Mouse (Mus musculus): ENCODE data around the gene Atf4. TPM values are rescaled to one million over a fixed set of nuclear protein-coding genes. Genes with fewer than 3 reads are reported as not detected.

Gene Atf4
- polyA plus RNA-seq, 1 experiment: 274 TPM

DNA sequence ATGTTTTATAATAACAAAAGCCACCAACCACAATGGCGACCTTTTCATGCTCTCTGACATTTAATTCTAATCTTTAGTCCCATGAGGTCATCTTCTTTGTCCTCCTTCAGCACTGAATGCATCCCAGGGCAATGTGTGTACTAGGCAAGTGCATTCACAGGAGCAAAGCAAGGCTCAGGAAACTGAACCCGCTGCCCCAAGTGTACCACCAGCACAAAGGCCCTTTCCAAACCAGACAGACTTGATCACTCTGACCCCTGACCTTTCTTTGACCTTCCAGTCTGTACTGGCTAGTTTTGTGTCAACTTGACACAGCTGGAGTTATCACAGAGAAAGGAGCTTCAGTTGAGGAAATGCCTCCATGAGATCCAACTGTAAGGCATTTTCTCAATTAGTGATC is 22.7 kb upstream of the Atf4 start:
- H3K4me3 ChIP-seq (ENCODE audit: low read depth, low read length): no peak overlapping the region
- no peaks in the 10 kb centered on the region for H3K27me3 ChIP-seq (ENCODE audit: control insufficient read depth, insufficient read depth, low read length)
- TF ChIP-seq CTCF (IDR thresholded peaks at IDR 0.05; ENCODE audit: extremely low read depth, insufficient read length, insufficient replicate concordance, low read depth, low read length) (no peak), POLR2A (IDR thresholded peaks at IDR 0.05; ENCODE audit: low read depth, low read length) (no peak)
- peaks cover 2% of the 10 kb centered on the region; the same call in 1 of the 2 replicates for H3K4me1 ChIP-seq (ENCODE audit: control insufficient read depth, insufficient read depth, insufficient read length, low read length)
- 85% methylated on average over 2 of the region's 2 CpGs for WGBS
- H3K36me3 ChIP-seq (ENCODE audit: control insufficient read depth, insufficient read depth, low read length): peaks cover 17% of the 10 kb centered on the region
- H3K27ac ChIP-seq (ENCODE audit: insufficient read depth, low read depth, low read length): no peak overlapping the region

DNA sequence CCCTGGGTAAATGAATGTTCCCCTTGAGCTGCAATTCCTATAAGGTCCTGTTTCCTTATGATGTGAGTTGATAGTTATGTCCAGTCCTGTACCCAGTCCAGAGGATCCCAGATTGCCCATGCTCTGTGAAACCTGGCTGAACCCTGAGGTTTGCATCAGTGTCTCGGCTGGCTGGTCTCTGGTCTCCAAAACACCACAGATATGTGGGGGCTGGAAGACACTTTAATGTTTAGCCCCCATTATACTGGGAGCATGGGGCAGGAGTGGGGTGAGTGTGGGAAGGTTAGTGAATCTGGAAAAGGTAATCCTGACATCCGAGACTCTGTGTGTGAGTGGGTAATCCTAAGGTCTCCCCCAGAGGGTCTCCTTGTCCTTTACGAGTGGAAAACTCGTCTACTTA is 21.9 kb upstream of the Atf4 start:
- peaks cover 20% of the 10 kb centered on the region for H3K36me3 ChIP-seq (ENCODE audit: control insufficient read depth, insufficient read depth, low read length)
- H3K27ac ChIP-seq (ENCODE audit: insufficient read depth, low read depth, low read length): 0 out of 2 replicates have a peak overlapping the region, but pooled peaks have one; percentile 72
- no peaks in the 10 kb centered on the region for H3K27me3 ChIP-seq (ENCODE audit: control insufficient read depth, insufficient read depth, low read length)
- WGBS: 82% methylated on average over 4 of the region's 4 CpGs
- no peak for TF ChIP-seq POLR2A (IDR thresholded peaks at IDR 0.05; ENCODE audit: low read depth, low read length)
- TF ChIP-seq CTCF (IDR thresholded peaks at IDR 0.05; ENCODE audit: extremely low read depth, insufficient read length, insufficient replicate concordance, low read depth, low read length): no peak
- peaks cover 2% of the 10 kb centered on the region; the same call in 1 of the 2 replicates for H3K4me1 ChIP-seq (ENCODE audit: control insufficient read depth, insufficient read depth, insufficient read length, low read length)
- no peak overlapping the region for H3K4me3 ChIP-seq (ENCODE audit: low read depth, low read length)

DNA sequence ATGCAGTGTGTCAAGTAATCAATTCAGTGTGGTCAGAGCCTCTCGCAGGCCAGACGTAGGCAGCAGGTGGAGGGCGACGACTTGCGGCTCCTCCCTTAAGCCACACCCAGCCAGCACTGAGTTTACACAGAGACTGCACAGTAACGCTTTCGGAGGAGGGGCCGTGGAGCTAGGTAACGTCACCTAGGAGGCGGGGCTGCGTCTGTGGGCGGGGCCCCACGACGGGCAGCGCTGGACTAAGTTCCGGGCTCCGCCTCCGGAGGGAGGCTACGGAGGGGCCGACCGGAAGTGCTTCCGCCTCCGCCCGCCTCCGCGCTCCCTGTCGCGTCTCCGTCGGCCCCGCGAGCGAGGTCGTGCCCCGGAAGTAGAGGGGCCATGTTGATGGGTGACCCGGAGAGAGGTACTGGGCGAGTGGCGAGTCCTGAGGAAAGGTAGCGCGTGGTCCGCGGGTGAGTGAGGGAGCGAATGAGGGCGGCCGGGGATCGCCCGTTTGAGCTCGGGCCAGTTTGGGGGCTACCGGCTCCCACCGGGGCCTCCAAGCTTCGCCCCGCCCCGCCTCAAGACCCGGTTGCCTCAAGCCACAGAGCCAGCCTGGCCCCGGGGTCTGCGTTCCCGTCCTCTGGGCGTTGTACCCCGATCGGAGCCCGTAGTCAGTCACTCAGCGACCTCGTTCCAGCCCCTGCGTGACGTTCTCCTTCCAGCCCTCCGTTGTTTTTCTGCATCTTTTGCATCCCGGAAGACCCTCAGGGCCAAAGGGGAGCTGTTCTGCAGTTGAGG is 21.1 kb upstream of the Atf4 start, which contains the start of gene Mief1:
TSS of gene Mief1 (plus strand) at position 286 of the 777 bp plus-strand sequence.
- Histone ChIP-seq H3K27ac (ENCODE audit: insufficient read depth, low read depth, low read length) (peak within 1 kb of the TSS; percentile 72), H3K4me3 (ENCODE audit: low read depth, low read length) (peak within 1 kb of the TSS; percentile 96), H3K36me3 (ENCODE audit: control insufficient read depth, insufficient read depth, low read length) (peaks cover 28% of the 10 kb centered on the region), H3K4me1 (ENCODE audit: control insufficient read depth, insufficient read depth, insufficient read length, low read length) (peaks cover 2% of the 10 kb centered on the region; the same call in 1 of the 2 replicates), H3K27me3 (ENCODE audit: control insufficient read depth, insufficient read depth, low read length) (no peaks in the 10 kb centered on the region)
- TF ChIP-seq CTCF (IDR thresholded peaks at IDR 0.05; ENCODE audit: extremely low read depth, insufficient read length, insufficient replicate concordance, low read depth, low read length): no peak
- TF ChIP-seq POLR2A (IDR thresholded peaks at IDR 0.05; ENCODE audit: low read depth, low read length): no peak; the same call in 1 of the 2 replicates
- under 1% methylated on average over 66 of the region's 67 CpGs for WGBS

DNA sequence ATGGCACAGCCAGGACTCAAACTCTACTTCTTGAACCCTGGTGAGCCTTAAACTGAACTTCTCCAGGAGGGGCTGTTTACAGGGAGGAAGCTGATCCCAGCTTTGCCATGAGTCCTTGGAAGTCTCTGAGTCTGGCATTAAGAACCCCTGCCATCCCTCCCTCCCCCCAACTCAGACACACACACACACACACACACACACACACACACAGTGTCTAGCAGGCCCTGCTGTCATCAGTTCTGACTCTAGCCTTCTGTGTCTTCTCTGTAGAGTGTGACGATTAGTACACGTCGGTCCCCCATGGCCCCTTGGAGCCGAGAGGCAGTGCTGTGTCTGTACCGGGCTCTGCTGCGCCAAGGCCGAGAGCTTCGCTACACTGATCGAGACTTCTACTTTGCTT is 19.4 kb upstream of the Atf4 start, which contains the start of gene AC140267.1:
TSS of gene AC140267.1 (plus strand) at position 301 of the 400 bp plus-strand sequence.
- Histone ChIP-seq H3K4me1 (ENCODE audit: control insufficient read depth, insufficient read depth, insufficient read length, low read length) (peaks cover 6% of the 10 kb centered on the region; the same call in 1 of the 2 replicates), H3K27me3 (ENCODE audit: control insufficient read depth, insufficient read depth, low read length) (no peaks in the 10 kb centered on the region), H3K4me3 (ENCODE audit: low read depth, low read length) (peak within 1 kb of the TSS; percentile 96), H3K27ac (ENCODE audit: insufficient read depth, low read depth, low read length) (no peak within 1 kb of the TSS), H3K36me3 (ENCODE audit: control insufficient read depth, insufficient read depth, low read length) (peaks cover 34% of the 10 kb centered on the region)
- 94% methylated on average over 9 of the region's 9 CpGs for WGBS
- TF ChIP-seq CTCF (IDR thresholded peaks at IDR 0.05; ENCODE audit: extremely low read depth, insufficient read length, insufficient replicate concordance, low read depth, low read length) (no peak), POLR2A (IDR thresholded peaks at IDR 0.05; ENCODE audit: low read depth, low read length) (no peak)

DNA sequence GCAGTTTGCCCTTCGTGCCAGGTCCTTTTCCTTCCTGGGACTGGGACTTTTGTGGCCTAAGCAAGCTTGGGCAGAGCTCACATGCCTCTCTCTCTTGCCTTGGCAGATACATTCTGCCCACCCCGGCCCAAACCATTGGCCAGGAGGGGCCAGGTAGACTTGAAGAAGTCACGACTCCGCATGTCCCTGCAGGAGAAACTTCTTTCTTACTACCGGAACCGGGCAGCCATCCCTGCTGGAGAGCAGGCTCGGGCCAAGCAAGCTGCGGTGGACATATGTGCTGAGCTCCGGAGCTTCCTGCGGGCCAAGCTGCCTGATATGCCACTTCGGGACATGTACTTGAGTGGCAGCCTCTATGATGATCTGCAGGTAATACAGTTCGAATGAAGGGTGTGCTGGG is 6.8 kb upstream of the Atf4 start:
- 95% methylated on average over 12 of the region's 12 CpGs for WGBS
- no peak for TF ChIP-seq CTCF (IDR thresholded peaks at IDR 0.05; ENCODE audit: extremely low read depth, insufficient read length, insufficient replicate concordance, low read depth, low read length)
- no peak for TF ChIP-seq POLR2A (IDR thresholded peaks at IDR 0.05; ENCODE audit: low read depth, low read length)
- peaks cover 35% of the 10 kb centered on the region for H3K4me1 ChIP-seq (ENCODE audit: control insufficient read depth, insufficient read depth, insufficient read length, low read length)
- peaks cover 59% of the 10 kb centered on the region for H3K36me3 ChIP-seq (ENCODE audit: control insufficient read depth, insufficient read depth, low read length)
- H3K27ac ChIP-seq (ENCODE audit: insufficient read depth, low read depth, low read length): no peak overlapping the region
- no peaks in the 10 kb centered on the region for H3K27me3 ChIP-seq (ENCODE audit: control insufficient read depth, insufficient read depth, low read length)
- no peak overlapping the region for H3K4me3 ChIP-seq (ENCODE audit: low read depth, low read length)

DNA sequence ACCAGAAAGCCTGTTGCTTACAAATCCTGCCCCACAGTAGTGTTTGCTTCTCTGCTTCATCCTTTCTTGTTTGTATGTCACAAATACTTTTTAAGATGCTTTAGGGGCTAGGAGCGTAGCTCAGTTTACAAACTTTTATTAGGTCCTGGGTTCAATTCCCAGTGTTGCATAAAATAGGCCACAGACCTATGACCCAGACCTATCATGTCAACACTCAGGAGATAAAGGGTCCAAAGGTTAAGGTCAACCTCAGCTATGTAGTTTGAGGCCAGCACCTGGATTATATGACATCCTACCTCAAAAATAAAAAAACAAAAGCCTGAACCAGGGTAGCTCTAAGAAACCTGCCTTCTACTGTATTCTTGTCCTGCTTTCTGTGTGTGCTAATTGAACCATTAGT is 6.4 kb upstream of the Atf4 start:
- no peaks in the 10 kb centered on the region for H3K27me3 ChIP-seq (ENCODE audit: control insufficient read depth, insufficient read depth, low read length)
- WGBS: 74% methylated on average over 1 of the region's 1 CpGs
- TF ChIP-seq CTCF (IDR thresholded peaks at IDR 0.05; ENCODE audit: extremely low read depth, insufficient read length, insufficient replicate concordance, low read depth, low read length) (no peak), POLR2A (IDR thresholded peaks at IDR 0.05; ENCODE audit: low read depth, low read length) (no peak)
- peaks cover 34% of the 10 kb centered on the region for H3K4me1 ChIP-seq (ENCODE audit: control insufficient read depth, insufficient read depth, insufficient read length, low read length)
- no peak overlapping the region for H3K4me3 ChIP-seq (ENCODE audit: low read depth, low read length)
- H3K36me3 ChIP-seq (ENCODE audit: control insufficient read depth, insufficient read depth, low read length): peaks cover 56% of the 10 kb centered on the region
- no peak overlapping the region for H3K27ac ChIP-seq (ENCODE audit: insufficient read depth, low read depth, low read length)

DNA sequence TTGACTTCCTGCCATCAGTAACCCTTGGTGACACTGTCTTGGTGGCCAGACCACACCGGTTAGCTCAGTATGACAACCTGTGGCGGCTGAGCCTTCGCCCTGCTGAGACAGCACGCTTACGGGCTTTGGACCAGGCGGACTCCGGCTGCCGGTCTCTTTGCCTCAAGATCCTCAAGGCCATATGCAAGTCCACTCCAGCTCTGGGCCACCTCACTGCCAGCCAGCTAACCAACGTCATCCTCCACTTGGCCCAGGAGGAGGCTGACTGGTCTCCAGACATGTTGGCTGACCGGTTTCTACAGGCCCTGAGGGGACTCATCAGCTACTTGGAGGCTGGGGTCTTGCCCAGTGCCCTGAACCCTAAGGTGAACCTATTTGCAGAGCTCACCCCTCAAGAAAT is 5.3 kb upstream of the Atf4 start:
- no peaks in the 10 kb centered on the region for H3K27me3 ChIP-seq (ENCODE audit: control insufficient read depth, insufficient read depth, low read length)
- no peak overlapping the region for H3K4me3 ChIP-seq (ENCODE audit: low read depth, low read length)
- WGBS: 80% methylated on average over 10 of the region's 10 CpGs
- H3K36me3 ChIP-seq (ENCODE audit: control insufficient read depth, insufficient read depth, low read length): peaks cover 50% of the 10 kb centered on the region
- H3K4me1 ChIP-seq (ENCODE audit: control insufficient read depth, insufficient read depth, insufficient read length, low read length): peaks cover 39% of the 10 kb centered on the region
- peak overlapping the region; percentile 94 for H3K27ac ChIP-seq (ENCODE audit: insufficient read depth, low read depth, low read length)
- TF ChIP-seq POLR2A (IDR thresholded peaks at IDR 0.05; ENCODE audit: low read depth, low read length) (no peak), CTCF (IDR thresholded peaks at IDR 0.05; ENCODE audit: extremely low read depth, insufficient read length, insufficient replicate concordance, low read depth, low read length) (no peak)
